Mouse (Mus musculus) cerebellum, adult 2 months (tissue): Measurements from ENCODE around the gene Map10.

Experiments used
- CTCF ChIP-seq: fragments of 200-500 bp; IDR thresholded peaks from 2 replicates; pipeline ENCODE4 v1.5.1; 2011; ENCODE audit warnings: low read depth, mild to moderate bottlenecking, control low read depth, low read length, moderate library complexity, borderline replicate concordance; ENCODE audit not compliant: insufficient read depth
- POLR2A ChIP-seq: fragments of 200-500 bp; IDR thresholded peaks from 2 replicates; pipeline ENCODE4 v1.6.1; 2011; ENCODE audit warnings: low read length, control low read depth, borderline replicate concordance; ENCODE audit not compliant: insufficient read depth

- TF ChIP-seq CTCF (no peak), POLR2A (no peak)
These were observed 36.2 kb downstream of the Map10 start for GRCm38 (mm10) chr8:125705816-125706215.
